Mouse (Mus musculus) neural tube, embryonic 13.5 days (tissue): ENCODE measurements around the gene Mylip. TPM values are rescaled to one million over a fixed set of nuclear protein-coding genes. Genes with fewer than 3 reads are reported as not detected.

ENCODE experiments used
- ATAC-seq: fragments of 200-750 bp; cut with Nextera tagmentation; 2 replicates; pipeline ENCODE4 v1.8.0; 2017; ENCODE audit warnings: low read depth, mild to moderate bottlenecking, moderate TSS enrichment, moderate library complexity
- H3K27ac ChIP-seq: fragments of 300-500 bp; sonication (generic); replicated peaks from 2 replicates; pipeline ENCODE4 v1.5.1; 2015; ENCODE audit warnings: moderate library complexity, mild to moderate bottlenecking, inconsistent platforms
- H3K27me3 ChIP-seq: fragments of 300-500 bp; sonication (generic); 2 replicates; pipeline ENCODE4 v1.6.1; 2015; ENCODE audit warnings: mild to moderate bottlenecking, inconsistent platforms
- H3K36me3 ChIP-seq: fragments of 300-500 bp; sonication (generic); 2 replicates; pipeline ENCODE4 v1.6.1; 2015; ENCODE audit warnings: mild to moderate bottlenecking, inconsistent platforms
- H3K4me1 ChIP-seq: fragments of 300-500 bp; sonication (generic); replicated peaks from 2 replicates; pipeline ENCODE4 v1.6.1; 2015; ENCODE audit warnings: inconsistent platforms
- H3K4me2 ChIP-seq: fragments of 300-500 bp; sonication (generic); 2 replicates; pipeline ENCODE4 v1.6.1; 2015; ENCODE audit warnings: inconsistent platforms, mild to moderate bottlenecking, moderate library complexity
- H3K4me3 ChIP-seq: fragments of 300-500 bp; sonication (generic); 2 replicates; pipeline ENCODE4 v1.5.1; 2015; ENCODE audit warnings: mild to moderate bottlenecking, inconsistent platforms
- H3K9ac ChIP-seq: fragments of 300-500 bp; sonication (generic); 2 replicates; pipeline ENCODE4 v1.6.1; 2015; ENCODE audit warnings: moderate library complexity, mild to moderate bottlenecking, inconsistent platforms
- H3K9me3 ChIP-seq: fragments of 300-500 bp; sonication (generic); 2 replicates; pipeline ENCODE4 v1.6.1; 2016; ENCODE audit warnings: inconsistent platforms
- WGBS: fragments of 180-500 bp; shearing (Covaris S2); methylation state at CpG from one replicate; pipeline ENCODE4 v1.1.7; 2015; 5-methylcytosine and 5-hydroxymethylcytosine counted together
- polyA plus RNA-seq: library from polyadenylated mRNA; unstranded; fragments of >200 nt; fragmentation: Nextera tagmentation; extraction: Ambion mirVana; gene quantifications from 2 replicates; pipeline ENCODE4 v1.2.1, GENCODE M21; 2015

Mylip gene
- polyA plus RNA-seq, 1 experiment from 2014 or later, result 7.9 TPM

DNA sequence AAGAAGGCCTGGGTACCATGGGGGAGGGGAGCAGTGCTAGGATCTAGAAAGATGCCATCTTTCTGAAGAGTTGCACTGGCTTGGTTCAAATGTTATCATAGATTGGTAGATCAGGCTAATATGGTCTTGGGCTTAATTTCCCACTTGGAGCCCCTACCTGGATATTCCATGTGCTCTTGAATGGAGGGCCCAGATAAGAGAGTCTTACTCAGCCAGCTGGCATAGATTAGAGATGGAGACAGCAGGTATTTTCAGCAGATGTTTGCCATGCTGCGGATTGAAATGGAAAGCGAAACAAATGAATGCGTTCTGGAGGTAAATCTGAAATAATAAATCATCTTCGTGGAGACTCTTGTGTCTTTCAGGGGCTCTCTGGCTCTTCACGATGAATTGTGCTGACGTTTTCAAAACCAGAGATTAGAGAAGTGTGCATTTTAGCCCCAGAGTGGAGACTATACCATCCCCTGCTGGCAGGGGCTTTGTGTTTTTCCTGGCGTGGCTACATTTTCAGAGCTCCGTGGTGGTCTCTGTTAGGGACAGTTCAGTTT, 4.8 kb downstream of the Mylip start:
- ATAC-seq, result no peak
- H3K9me3 ChIP-seq, result no peaks in the 10 kb centered on the region
- H3K27ac ChIP-seq, result no peak overlapping the region
- WGBS, result 57% methylated on average over 8 of the region's 8 CpGs
- no peaks in the 10 kb centered on the region for H3K36me3 ChIP-seq
- H3K27me3 ChIP-seq, result peaks cover 6% of the 10 kb centered on the region; the same call in 1 of the 2 replicates
- H3K4me1 ChIP-seq, result peaks cover 59% of the 10 kb centered on the region
- H3K9ac ChIP-seq, result no peak overlapping the region
- no peak overlapping the region for H3K4me3 ChIP-seq
- no peak overlapping the region for H3K4me2 ChIP-seq

DNA sequence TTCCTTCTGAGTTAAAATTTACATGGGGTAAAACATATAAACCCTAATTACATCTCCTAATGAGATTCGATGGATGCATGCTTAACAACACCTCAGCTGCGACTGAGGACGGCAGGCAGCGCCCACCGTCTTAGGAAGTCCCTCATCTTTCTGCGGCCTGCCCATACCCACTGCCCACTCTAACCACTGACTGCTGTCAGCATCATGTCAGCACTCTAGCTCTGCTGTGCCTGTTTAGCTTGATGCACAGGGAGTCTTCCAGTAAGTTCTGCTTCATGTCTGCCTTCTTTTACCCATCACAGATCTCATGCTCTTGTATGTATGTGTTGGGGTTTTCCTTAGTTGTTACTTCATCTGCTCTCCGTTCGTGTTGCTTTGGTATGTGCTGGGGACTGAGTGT, 7.2 kb downstream of the Mylip start:
- H3K9ac ChIP-seq, result no peak overlapping the region
- H3K27ac ChIP-seq, result no peak overlapping the region
- no peak overlapping the region for H3K4me2 ChIP-seq
- no peaks in the 10 kb centered on the region for H3K27me3 ChIP-seq
- peaks cover 42% of the 10 kb centered on the region for H3K4me1 ChIP-seq
- no peak for ATAC-seq
- WGBS, result 81% methylated on average over 8 of the region's 8 CpGs
- H3K36me3 ChIP-seq, result no peaks in the 10 kb centered on the region
- no peak overlapping the region for H3K4me3 ChIP-seq
- no peaks in the 10 kb centered on the region for H3K9me3 ChIP-seq

GRCm38 (mm10) chr13:45397240-45397639, 7.7 kb downstream of the Mylip start:
- ATAC-seq, result no peak
- Histone ChIP-seq H3K4me1 (peaks cover 37% of the 10 kb centered on the region), H3K27me3 (no peaks in the 10 kb centered on the region), H3K36me3 (no peaks in the 10 kb centered on the region), H3K9me3 (no peaks in the 10 kb centered on the region), H3K4me2 (no peak overlapping the region), H3K4me3 (no peak overlapping the region), H3K27ac (no peak overlapping the region), H3K9ac (no peak overlapping the region)
- 34% methylated on average over 5 of the region's 5 CpGs for WGBS

GRCm38 (mm10) chr13:45397896-45398805, 8.6 kb downstream of the Mylip start:
- Histone ChIP-seq H3K27me3 (no peaks in the 10 kb centered on the region), H3K4me3 (no peak overlapping the region), H3K9ac (no peak overlapping the region), H3K36me3 (no peaks in the 10 kb centered on the region), H3K9me3 (no peaks in the 10 kb centered on the region), H3K27ac (no peak overlapping the region), H3K4me2 (no peak overlapping the region), H3K4me1 (peaks cover 32% of the 10 kb centered on the region)
- 74% methylated on average over 17 of the region's 21 CpGs for WGBS
- no peak for ATAC-seq

GRCm38 (mm10) chr13:45400700-45401099, 11.2 kb downstream of the Mylip start:
- ATAC-seq, result no peak
- H3K9ac ChIP-seq, result no peak overlapping the region
- no peak overlapping the region for H3K4me2 ChIP-seq
- WGBS, result 71% methylated on average over 7 of the region's 7 CpGs
- no peak overlapping the region for H3K27ac ChIP-seq
- no peak overlapping the region for H3K4me3 ChIP-seq
- no peaks in the 10 kb centered on the region for H3K9me3 ChIP-seq
- peaks cover 14% of the 10 kb centered on the region for H3K36me3 ChIP-seq
- peaks cover 22% of the 10 kb centered on the region for H3K4me1 ChIP-seq
- H3K27me3 ChIP-seq, result no peaks in the 10 kb centered on the region

DNA sequence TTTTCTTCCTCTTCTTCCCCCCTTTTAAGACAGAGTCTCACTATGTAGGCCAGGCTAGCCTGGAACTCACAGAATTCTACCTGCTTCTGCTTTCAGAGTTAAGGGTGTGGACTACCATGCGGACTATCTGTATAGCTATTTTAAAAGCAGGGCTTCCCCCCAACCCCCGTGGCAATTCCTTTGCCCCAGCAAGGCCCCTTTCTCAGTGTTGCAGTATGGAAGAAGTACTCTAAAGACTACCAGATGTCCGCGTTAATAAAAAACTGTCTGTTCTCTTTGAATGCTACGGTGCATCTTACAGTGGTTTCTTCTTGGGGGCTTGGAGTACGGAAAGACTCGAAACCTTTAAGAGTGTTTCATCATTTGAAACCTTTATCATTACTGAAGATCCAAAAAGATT, 12.3 kb downstream of the Mylip start:
- Histone ChIP-seq H3K27ac (no peak overlapping the region), H3K36me3 (peaks cover 26% of the 10 kb centered on the region), H3K4me2 (no peak overlapping the region), H3K4me3 (no peak overlapping the region), H3K9me3 (no peaks in the 10 kb centered on the region), H3K4me1 (peaks cover 15% of the 10 kb centered on the region), H3K9ac (no peak overlapping the region), H3K27me3 (no peaks in the 10 kb centered on the region)
- WGBS, result 79% methylated on average over 7 of the region's 7 CpGs
- no peak for ATAC-seq

- Histone ChIP-seq H3K27me3 (no peaks in the 10 kb centered on the region), H3K4me1 (peaks cover 9% of the 10 kb centered on the region), H3K27ac (no peak overlapping the region), H3K4me3 (no peak overlapping the region), H3K9ac (no peak overlapping the region), H3K36me3 (peaks cover 32% of the 10 kb centered on the region), H3K4me2 (no peak overlapping the region), H3K9me3 (no peaks in the 10 kb centered on the region)
- ATAC-seq, result no peak
- WGBS, result 77% methylated on average over 7 of the region's 7 CpGs
Measured at GRCm38 (mm10) chr13:45402316-45403039, 12.9 kb downstream of the Mylip start.

GRCm38 (mm10) chr13:45404269-45404668, 14.7 kb downstream of the Mylip start:
- no peak for ATAC-seq

DNA sequence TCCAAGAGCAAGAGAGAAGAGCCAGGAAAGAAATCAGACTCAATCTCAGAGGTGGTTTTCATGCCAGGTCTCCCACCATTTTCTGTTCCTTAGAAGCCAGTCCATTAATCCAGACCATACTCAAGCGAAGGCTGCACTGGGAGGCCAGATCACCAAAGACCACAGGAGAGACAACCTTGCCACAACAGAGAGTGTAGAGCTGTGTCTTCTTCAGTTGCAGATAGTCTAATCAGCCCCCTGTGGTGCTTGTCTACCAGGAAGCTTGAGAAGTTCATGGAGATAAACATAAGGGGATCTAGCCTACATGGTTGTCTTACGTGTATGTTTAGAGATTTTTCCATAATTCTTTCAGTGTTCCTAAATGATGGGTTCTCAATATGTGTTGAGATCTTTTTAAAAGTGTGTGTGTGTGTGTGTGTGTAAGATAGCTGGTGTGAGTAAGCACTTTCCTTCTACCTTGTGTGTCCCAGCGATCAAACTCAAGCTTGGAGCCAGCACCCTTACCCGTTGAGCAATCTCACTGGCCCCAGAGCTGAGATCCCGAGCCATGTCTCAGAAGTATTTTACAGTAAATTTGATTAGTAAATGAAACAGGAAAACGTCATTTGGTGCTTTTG, 15.8 kb downstream of the Mylip start:
- H3K4me2 ChIP-seq, result no peak overlapping the region
- H3K4me3 ChIP-seq, result no peak overlapping the region
- H3K9ac ChIP-seq, result no peak overlapping the region
- ATAC-seq, result no peak
- no peak overlapping the region for H3K27ac ChIP-seq
- 91% methylated on average over 6 of the region's 6 CpGs for WGBS
- no peaks in the 10 kb centered on the region for H3K9me3 ChIP-seq
- H3K4me1 ChIP-seq, result no peaks in the 10 kb centered on the region
- peaks cover 59% of the 10 kb centered on the region for H3K36me3 ChIP-seq
- no peaks in the 10 kb centered on the region for H3K27me3 ChIP-seq

More at GRCm38 (mm10) chr13:45404269-45404668, 14.7 kb downstream of the Mylip start:
- Histone ChIP-seq H3K4me2 (no peak overlapping the region), H3K9me3 (no peaks in the 10 kb centered on the region), H3K4me3 (no peak overlapping the region), H3K36me3 (peaks cover 49% of the 10 kb centered on the region), H3K9ac (no peak overlapping the region), H3K4me1 (no peaks in the 10 kb centered on the region), H3K27ac (no peak overlapping the region), H3K27me3 (no peaks in the 10 kb centered on the region)
- 94% methylated on average over 6 of the region's 6 CpGs for WGBS

- Histone ChIP-seq H3K4me2 (no peak overlapping the region), H3K4me3 (no peak overlapping the region), H3K27me3 (no peaks in the 10 kb centered on the region), H3K9me3 (no peaks in the 10 kb centered on the region), H3K27ac (no peak overlapping the region), H3K36me3 (peaks cover 69% of the 10 kb centered on the region), H3K4me1 (no peaks in the 10 kb centered on the region), H3K9ac (no peak overlapping the region)
- ATAC-seq, result no peak
- WGBS, result 96% methylated on average over 11 of the region's 11 CpGs
Measured at GRCm38 (mm10) chr13:45406289-45406688, 16.7 kb downstream of the Mylip start.

GRCm38 (mm10) chr13:45406703-45407102, 17.2 kb downstream of the Mylip start:
- WGBS, result 86% methylated on average over 6 of the region's 6 CpGs
- Histone ChIP-seq H3K4me1 (no peaks in the 10 kb centered on the region), H3K9ac (no peak overlapping the region), H3K27ac (no peak overlapping the region), H3K4me3 (no peak overlapping the region), H3K9me3 (no peaks in the 10 kb centered on the region), H3K36me3 (peaks cover 69% of the 10 kb centered on the region), H3K27me3 (no peaks in the 10 kb centered on the region), H3K4me2 (no peak overlapping the region)
- no peak for ATAC-seq

GRCm38 (mm10) chr13:45410936-45411335, 21.4 kb downstream of the Mylip start:
- ATAC-seq, result no peak
- Histone ChIP-seq H3K36me3 (peaks cover 68% of the 10 kb centered on the region), H3K9ac (no peak overlapping the region), H3K4me3 (no peak overlapping the region), H3K4me2 (no peak overlapping the region), H3K9me3 (no peaks in the 10 kb centered on the region), H3K27me3 (no peaks in the 10 kb centered on the region), H3K4me1 (0 out of 2 replicates have a peak, but pooled peaks cover 3% of the 10 kb centered on the region), H3K27ac (no peak overlapping the region)
- 85% methylated on average over 4 of the region's 4 CpGs for WGBS
